Mouse (Mus musculus) monocyte, adult 5-6 weeks (primary cell): ENCODE measurements around the gene Safb2. TPM values are rescaled to one million over a fixed set of nuclear protein-coding genes. Genes with fewer than 3 reads are reported as not detected.

Source experiments
- ATAC-seq: fragments of 153-309, 156-312 bp; replicated peaks from 2 replicates; pipeline ENCODE4 v1.8.0; 2017; ENCODE audit warnings: mild to moderate bottlenecking; ENCODE audit not compliant: low TSS enrichment, insufficient number of reproducible peaks, severe bottlenecking, poor library complexity, low FRiP score
- total RNA-seq: library from RNA; stranded (forward); fragments of 200-1000, 200-491, 200-594 nt; gene quantifications from 3 replicates; pipeline ENCODE4 v1.2.3, GENCODE M21; 2017

Safb2 gene
- total RNA-seq, 1 experiment from 2014 or later, result 246 TPM

DNA sequence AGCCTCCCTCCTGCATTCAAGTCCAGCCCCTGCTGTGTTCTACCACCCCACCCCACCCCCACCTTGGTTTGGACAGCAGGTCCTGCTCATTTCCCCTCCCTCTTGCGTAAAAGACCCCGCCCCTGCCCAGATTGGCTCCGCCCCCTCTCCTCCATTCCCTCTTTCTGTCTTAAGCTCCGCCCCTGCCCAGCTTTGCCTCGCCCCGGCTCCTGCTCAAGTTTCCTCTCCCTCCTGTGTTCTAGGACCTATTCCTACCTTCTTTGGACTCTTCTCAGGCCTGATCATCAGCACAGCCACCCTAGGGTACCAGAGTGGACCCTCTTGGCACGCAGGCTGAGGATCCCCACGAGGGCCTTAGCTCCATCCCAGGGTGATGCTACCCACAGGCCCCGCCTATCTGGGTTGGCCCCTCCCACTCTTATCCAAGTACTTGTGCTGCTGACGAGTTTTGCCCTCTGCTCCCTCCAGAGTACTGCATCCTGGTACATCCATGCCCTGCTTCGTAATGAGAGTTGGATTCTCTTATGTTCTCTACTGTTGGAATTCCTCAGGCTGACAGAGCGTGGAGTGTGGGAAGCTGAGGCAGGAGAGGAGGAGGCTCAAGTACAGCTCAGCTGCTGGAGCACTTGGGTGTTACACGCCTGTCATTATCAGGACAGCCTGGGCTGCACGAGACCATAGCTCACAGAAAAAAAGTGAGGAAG lies 27.6 kb upstream of the Safb2 start:
- no peak for ATAC-seq

DNA sequence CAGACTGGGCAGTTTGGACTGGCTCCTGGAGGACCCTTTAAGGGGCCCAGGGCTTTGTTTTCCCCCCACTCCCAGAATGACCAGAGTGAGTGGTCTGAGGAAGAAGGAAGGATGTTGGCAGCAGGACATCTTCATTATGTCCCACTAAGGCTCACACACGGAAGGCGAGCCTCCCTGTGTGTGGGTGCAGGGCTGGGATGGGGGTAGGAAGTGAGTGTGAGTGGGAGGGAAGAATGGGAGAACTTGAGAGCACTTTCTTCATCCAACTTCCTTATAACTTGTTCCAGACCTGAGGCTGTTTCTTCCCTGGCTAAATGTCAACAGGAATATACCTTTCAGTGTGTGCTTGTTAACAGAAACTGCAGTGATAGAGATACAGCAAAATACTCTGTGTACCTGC lies 26.9 kb upstream of the Safb2 start:
- no peak for ATAC-seq

DNA sequence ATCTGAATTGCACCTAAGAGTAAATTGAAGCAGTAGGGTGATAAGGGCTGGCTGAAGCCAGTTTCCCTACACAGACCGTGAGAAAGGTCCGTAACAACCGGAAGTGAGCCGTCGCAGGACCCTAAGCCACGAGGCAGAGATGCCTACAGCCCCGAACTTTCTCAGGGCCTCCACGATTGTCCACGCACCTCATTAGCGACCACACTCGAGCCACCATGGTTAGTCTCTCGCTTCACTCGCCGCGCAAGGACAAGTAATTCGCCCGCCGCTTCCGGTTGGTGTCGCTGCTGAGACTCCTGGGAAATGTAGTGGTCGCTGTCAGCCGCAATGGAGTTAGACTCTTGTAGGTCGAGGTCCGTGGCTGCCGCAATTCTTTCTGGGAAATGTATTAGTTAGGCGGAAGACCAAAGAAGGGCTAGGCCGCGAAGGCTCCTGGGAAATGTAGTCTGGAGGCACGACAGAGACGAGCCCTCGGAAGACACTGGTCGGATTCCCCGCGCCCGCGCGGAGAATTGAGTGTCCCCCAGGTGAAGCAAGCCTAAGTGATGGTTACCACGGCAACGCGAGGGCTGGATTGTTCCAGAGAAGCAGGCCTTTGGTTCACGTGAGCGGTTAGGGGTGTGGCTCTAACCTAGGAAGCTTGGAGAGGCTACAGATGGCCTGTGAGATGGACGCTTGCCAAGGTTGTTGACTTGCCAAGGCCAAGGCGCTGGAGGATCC lies 25.2 kb upstream of the Safb2 start, which contains the start of gene 2410015M20Rik:
Gene 2410015M20Rik (minus strand): TSS at position 320 of the 720 bp plus-strand sequence.
- ATAC-seq, result peak; percentile 81

DNA sequence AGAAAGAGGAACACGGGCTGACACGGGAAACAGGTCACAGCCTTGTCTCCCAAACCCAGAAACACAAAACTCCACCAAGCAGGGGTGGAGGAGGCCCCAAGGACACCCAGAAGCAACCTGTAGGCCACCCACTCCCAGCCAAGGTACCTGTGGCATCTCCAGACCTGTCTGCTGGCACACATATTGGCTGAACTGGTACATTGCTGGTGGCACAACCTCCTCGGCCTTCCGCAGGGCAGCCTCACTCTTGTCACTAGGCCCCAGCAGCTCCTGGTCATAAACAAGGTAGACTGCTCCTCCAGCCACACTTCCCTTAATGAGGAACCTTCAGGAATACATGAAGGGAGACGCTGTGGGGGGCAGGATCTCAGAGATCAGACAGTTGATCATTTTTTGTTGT lies 24.3 kb upstream of the Safb2 start:
- ATAC-seq, result no peak

DNA sequence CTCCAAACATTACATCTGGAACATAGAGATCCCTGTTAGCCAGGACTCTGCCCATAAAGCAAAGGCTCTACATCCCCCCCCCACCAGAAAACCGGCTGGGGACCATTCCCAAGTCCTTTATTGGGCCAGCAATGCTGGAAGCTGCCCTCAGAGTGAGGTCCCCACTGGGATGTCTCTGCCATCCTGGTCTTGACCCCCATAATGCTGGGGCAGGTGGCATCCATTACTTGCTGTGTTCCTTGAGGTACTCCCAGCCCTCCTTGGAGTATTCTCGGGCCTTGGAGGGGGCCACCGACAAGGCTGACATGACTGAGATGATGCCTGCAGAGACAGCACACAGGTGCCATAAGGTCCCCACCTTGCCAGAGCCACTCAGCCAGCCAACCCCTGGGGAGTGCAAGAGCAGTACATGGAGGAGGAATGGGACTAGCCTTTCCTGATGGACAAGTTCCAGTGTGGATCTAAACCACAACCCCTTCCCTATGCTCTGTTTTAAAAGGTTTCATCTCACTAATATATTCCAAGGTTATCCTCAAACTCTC lies 23.2 kb upstream of the Safb2 start:
- ATAC-seq, result no peak

DNA sequence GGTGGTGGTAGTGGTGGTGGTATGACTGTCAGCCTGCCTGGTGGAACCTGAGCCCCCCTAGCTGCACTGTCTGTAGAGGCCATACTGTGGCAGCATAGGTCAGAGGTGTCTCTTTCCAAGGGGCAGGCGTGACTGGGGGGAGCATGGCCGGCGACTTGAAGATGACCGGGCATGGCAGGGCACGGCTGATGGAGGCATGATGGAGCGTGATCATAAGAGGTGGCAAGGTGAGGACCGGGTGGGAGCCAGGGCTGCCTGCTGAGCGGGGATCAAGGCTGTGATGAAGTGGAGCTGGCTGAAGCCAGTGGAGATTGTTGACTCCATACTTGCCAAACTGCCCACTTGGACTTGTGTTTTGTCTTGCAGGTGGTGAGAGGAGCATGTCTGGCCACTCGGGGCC lies 21.0 kb upstream of the Safb2 start:
- ATAC-seq, result no peak

DNA sequence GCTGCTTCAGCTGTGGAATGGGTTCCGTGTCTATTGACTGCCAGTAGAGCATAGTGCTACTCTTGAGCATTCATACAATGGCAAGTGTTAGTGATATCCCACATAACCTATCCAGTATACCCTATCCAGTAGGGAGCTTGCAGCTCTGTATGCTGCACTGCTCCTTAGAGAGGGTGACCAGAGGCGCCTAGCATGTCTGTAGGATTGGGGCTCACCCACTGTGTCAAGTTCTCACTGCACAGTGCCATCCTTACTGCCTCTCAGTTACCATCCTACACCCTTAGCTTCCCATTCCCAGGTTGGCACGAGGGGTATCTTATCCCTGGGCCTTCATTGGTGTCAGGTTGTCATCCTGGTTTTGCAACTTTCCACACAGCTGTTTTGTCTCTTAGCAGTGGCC lies 20.0 kb upstream of the Safb2 start:
- ATAC-seq, result no peak

DNA sequence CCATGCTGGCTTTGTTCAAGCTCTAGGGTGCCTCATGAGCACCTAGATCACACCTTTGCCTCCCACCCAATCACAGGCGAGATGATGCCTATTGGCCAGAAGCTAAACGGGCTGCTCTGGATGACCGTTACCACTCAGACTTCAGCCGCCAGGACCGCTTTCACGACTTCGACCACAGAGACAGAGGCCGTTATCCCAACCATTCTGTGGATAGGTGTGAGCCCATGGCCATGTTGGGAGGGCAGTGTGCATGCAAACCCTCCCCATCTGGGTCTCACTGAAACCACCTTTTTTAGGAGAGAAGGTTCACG lies 19.6 kb upstream of the Safb2 start:
- ATAC-seq, result no peak

DNA sequence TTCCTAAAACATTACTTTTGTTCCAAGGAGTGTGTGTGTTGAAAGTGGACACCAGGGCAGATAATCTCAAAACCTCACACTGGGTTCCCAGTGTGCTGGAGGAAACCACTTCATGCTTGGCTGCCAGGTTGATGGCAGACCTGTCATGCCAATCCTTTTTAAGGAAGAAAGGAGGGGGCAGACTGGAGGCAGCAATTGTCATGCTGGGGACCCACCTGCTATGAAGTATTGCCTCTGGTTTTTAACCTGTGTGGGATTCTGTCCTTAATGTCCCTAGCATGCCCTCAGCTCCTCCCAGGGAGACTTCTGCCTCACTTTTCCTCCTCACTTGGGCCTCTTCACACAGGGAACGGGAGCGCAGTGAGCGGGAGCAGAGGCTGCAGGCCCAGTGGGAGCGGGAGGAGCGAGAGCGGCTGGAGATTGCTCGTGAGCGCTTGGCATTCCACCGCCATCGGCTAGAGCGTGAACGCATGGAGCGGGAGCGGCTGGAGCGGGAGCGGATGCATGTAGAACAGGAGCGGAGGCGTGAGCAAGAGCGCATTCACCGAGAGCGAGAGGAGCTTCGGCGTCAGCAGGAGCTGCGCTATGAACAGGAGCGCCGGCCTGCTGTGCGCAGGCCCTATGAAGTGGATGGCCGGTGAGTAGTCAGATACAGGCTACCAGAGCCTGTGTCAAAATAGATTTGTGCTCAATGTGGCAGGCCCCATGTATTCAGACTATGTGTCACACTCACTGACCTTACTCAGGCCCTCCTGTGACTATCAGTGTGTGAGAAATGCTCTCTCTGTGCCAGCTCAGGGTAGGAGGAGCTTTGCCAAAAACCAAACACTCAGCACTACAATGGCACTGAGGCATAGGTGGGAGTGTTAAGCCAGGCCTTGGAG lies 19.0 kb upstream of the Safb2 start:
- no peak for ATAC-seq

DNA sequence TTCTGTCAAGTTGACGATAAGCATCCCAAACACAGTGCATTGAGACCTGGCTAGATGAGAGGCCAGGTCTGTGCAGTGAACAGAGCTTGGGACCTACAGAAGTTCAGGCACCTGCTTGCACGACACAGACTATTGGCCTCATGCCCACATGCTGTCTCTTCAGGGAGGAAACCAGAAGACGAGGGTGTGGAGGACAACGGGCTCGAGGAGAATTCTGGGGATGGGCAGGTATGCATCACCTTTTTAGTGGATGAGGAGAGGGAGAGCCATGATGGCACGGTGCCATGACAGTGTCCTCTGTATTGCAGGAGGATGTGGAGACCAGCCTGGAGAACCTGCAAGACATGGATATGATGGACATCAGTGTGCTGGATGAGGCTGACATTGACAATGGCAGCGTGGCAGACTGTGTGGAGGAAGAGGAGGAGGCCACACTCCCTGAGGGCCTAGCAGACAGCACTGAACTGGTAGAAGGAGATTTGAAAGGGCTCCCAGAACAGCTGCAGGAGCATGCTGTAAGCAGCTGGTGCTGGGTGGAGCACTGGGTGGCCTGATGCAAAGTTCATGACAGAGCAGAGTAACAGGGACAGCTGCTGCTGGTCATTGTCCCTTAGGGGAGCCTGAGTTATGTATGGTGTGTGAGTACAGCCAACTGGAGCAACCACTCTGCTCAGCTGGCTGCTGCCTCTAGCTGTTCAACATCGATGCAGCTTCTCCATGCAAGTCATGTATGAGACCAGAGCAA lies 9.3 kb upstream of the Safb2 start:
- ATAC-seq, result no peak

DNA sequence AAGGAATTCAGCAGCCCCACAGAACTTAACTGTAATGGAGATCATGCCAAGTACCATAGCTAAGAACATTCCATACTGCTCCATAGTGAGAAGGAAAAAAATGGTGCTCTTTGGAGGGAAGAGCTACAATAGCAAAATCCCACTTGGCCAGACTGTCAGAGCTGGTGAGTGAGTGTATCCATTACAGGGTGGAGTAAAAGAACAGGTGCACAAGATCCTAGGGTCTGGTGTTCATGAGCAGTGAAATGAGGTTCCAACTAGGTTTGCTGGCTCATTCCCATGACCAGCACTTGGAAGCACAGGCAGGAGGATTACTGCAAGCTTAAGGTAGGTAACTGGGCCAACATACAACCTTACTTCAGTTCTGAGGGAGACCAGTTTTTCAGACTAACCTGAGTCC lies 8.2 kb upstream of the Safb2 start:
- ATAC-seq, result no peak

DNA sequence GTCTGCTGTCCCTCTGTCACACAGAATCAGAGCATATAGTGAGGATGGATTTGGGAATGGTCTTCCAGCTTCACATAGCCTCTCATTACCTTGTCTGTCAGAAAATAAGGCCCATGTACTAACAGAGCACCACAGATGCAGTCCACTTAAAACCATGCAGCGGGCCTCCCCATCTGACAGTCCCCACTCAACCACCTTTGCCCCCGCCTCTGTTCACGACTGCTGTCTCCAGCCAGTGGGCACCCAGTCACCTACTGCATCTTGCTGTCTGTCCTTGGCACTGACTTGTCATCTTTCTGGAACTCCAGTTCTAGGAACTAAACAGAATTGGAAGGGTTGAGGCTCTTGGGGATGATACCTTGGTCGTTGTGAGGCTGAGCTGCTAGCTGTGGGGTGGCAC lies 4.5 kb upstream of the Safb2 start:
- no peak for ATAC-seq

DNA sequence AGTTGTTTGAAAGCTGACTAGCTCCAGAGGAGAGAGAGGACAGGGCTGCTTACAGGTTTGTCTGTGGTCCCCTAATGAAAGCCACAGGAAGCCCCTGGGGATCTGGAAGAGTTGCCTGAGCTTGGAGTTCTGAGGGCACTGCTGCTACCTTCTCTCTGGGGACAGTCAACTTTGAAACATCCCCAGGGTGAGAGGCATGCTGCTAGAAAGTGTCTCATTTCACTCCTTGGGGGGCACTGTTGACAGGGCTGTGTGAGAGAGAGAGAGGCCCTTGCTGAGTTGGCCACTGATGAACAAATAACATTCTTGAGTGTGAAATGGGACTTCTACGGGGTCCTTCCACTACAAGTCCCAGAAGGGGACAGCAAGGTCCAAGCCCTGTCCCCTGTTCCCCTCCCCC lies 3.4 kb upstream of the Safb2 start:
- no peak for ATAC-seq

DNA sequence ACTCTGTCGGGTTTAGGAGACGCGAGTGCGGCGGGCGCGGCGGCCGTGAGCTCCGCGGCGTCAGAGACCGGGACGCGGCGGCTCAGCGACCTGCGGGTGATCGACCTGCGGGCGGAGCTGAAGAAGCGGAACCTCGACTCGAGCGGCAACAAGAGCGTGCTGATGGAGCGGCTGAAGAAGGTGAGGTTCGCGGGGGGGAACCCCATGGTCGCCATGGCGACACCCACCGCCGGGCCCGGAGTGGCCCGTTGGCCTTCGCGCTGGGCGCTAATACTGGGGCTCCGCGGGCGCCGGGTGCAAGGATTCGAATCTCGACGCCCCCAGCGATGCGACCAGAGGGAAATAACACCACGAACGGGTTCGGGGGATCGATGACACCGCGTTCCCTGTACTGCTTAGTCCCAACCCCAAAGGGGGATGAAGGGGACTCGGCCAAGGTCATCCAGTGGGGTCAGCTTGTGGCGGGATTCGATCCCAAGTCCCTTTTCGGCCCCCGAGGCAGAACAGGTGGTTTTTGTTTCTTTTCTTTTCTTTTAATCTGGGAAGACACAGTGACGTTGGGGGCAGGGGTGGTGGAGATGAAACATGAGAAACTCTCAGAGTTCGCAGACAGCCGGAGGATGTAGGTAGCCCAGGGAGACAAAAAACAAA lies 911 bp upstream of the Safb2 start:
- ATAC-seq, result peak; percentile 20

DNA sequence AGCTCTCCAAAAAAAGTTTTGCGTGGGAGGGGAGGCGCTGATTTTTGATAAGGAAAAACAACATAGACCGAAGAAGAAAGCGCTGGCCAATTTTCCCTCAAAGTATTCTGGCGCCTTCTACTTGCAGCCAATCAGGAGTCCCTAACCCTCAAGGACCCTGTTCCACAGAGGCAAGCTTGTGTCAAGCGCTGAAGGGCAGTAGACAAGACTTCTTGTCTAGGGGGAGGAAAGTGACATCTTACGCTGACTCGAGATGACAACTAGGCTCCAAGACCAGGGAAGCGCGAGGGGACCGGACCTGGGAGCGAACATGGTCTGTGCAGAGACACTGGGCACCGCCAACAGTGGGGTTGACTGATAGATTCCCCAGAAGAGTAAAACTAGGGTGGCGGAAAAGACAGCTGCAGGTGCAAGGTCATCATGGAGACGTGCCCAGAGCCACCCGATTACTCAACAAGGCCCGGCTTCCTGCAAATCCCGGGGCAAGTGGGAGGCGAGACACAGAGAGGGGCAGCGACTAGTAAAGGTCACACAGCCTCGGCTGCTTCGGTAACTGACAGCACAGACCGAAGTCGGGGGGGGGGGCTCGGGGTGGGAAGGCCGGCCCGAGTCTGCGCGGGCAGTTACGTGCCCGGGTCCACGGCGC lies 651 bp downstream of the Safb2 start:
- ATAC-seq, result 0 out of 2 replicates have a peak, but pooled peaks have one; percentile 18

DNA sequence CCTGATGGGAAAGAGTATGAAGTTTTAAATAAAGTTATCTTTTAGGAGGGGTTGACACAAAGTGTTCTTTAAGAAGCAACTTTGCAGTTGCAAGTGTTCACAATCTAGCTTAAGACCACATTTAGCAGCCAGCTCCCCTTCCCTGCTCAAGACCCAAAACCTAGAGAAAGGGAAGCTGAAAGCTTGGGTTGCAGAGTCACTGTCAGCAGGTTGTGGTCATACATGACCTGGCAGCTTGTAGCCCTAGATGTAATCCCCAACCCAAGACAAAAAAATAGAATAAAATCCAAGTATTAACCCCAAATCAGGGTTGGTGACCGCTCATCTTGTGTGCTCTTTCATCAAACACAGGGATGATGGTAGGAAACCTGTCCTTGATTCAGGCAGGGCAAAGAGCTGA lies 1.3 kb downstream of the Safb2 start:
- no peak for ATAC-seq

DNA sequence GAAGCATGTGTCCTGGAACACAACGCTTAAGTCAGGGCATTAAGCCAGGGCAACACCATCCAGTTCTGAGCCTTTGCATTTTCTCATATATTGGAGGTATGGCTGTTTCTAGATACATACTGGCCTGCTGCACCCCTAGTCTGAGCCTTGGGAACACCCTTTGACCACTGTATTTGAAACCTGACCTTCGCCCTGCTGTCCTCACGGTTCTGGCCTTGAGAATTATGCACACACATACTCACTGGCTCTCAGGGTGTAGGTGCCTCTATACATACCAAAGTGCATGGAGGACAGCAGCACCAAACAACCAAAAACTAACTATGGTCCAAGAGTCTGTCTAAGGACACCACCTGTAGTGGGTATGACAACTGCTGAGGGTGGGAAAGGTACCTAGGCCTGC lies 11.4 kb downstream of the Safb2 start:
- ATAC-seq, result no peak

DNA sequence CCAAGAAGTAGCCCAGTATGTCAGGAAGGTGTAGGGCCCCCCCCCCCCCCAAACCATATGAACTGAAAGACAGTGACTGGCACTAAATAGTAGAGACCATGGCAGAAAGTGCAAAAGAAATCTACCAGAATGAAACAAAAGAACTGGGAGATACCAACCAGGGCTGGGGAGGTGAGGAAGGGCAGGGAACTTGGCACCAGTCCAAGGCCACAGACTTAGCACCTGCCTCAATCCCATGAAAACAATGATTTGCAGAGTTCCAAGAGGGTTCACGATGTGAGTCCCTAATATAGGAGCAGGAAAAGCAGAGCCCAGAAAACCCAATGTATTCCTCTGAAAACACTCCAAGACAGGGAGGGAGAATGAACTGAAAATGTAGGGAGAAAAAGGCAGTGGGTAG lies 12.2 kb downstream of the Safb2 start:
- ATAC-seq, result no peak
